Mouse (Mus musculus) neural tube, embryonic 12.5 days (tissue): ENCODE results near the gene Mex3a. TPM values are rescaled to one million over a fixed set of nuclear protein-coding genes. Genes with fewer than 3 reads are reported as not detected.

Source experiments
- ATAC-seq: fragments of 200-750 bp; cut with Nextera tagmentation; 2 replicates; pipeline ENCODE4 v1.8.0; 2017; ENCODE audit warnings: low read depth, mild to moderate bottlenecking, moderate TSS enrichment, moderate library complexity; ENCODE audit not compliant: low FRiP score
- H3K27ac ChIP-seq: fragments of 300-500 bp; sonication (generic); 2 replicates; pipeline ENCODE4 v1.5.1; 2016
- H3K27me3 ChIP-seq: fragments of 300-500 bp; sonication (generic); replicated peaks from 2 replicates; pipeline ENCODE4 v1.6.1; 2016; ENCODE audit warnings: mild to moderate bottlenecking
- H3K36me3 ChIP-seq: fragments of 300-500 bp; sonication (generic); 2 replicates; pipeline ENCODE4 v1.6.1; 2016; ENCODE audit warnings: mild to moderate bottlenecking
- H3K4me1 ChIP-seq: fragments of 300-500 bp; sonication (generic); 2 replicates; pipeline ENCODE4 v1.6.1; 2016
- H3K4me2 ChIP-seq: fragments of 300-500 bp; sonication (generic); replicated peaks from 2 replicates; pipeline ENCODE4 v1.6.1; 2016; ENCODE audit warnings: mild to moderate bottlenecking
- H3K4me3 ChIP-seq: fragments of 300-500 bp; sonication (generic); 2 replicates; pipeline ENCODE4 v1.5.1; 2016
- H3K9ac ChIP-seq: fragments of 300-500 bp; sonication (generic); 2 replicates; pipeline ENCODE4 v1.6.1; 2016; ENCODE audit warnings: mild to moderate bottlenecking
- H3K9me3 ChIP-seq: fragments of 300-500 bp; sonication (generic); 2 replicates; pipeline ENCODE4 v1.6.1; 2016; ENCODE audit warnings: mild to moderate bottlenecking
- WGBS: fragments of 180-500 bp; shearing (Covaris S2); methylation state at CpG from one replicate; pipeline ENCODE4 v1.1.7; 2016; 5-methylcytosine and 5-hydroxymethylcytosine counted together
- polyA plus RNA-seq: library from polyadenylated mRNA; unstranded; fragments of >200 nt; fragmentation: Nextera tagmentation; extraction: Ambion mirVana; gene quantifications from 2 replicates; pipeline ENCODE4 v1.2.1, GENCODE M21; 2016

Gene Mex3a
- 41.9 and 43.3 TPM in 2 replicates for polyA plus RNA-seq

GRCm38 (mm10) chr3:88532299-88532674 is at the start of gene Mex3a:
Mex3a (plus strand) TSS chr3:88532395.
- Histone ChIP-seq H3K9ac (peak within 1 kb of the TSS; percentile 98), H3K4me3 (peak within 1 kb of the TSS; percentile 73), H3K27ac (peak within 1 kb of the TSS; percentile 94), H3K4me2 (peak within 1 kb of the TSS; percentile 94), H3K4me1 (peaks cover 67% of the 10 kb centered on the region), H3K9me3 (no peaks in the 10 kb centered on the region), H3K27me3 (no peaks in the 10 kb centered on the region), H3K36me3 (peaks cover 20% of the 10 kb centered on the region)
- 0% methylated on average over 11 of the region's 31 CpGs for WGBS
- no peak for ATAC-seq

DNA sequence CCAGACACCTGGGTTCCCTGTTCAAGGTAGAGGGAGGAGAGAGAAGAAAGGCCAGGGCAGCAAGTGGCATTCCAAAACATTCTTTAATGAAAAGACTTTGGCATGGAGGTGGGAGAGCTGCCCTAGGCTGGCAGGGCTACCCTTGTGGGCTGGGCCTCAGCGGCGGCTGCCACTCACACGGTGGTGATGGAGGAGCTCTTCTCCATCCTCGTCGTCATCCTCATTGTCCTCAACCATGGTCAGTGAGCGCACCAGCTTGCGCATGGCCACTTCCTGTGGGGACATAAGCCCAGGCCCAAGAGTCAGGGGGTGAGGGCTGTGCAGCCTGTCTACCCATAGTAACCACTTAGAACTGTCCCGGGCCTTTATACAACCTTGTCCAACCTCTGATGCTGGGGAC is 49.1 kb upstream of the Mex3a start:
- Histone ChIP-seq H3K9me3 (no peaks in the 10 kb centered on the region), H3K4me2 (no peak overlapping the region), H3K36me3 (peaks cover 6% of the 10 kb centered on the region; the same call in 1 of the 2 replicates), H3K27me3 (peaks cover 58% of the 10 kb centered on the region), H3K4me3 (no peak overlapping the region), H3K4me1 (peaks cover 6% of the 10 kb centered on the region), H3K27ac (no peak overlapping the region), H3K9ac (no peak overlapping the region)
- 74% methylated on average over 8 of the region's 8 CpGs for WGBS
- ATAC-seq: no peak; the same call in 1 of the 2 replicates

- Histone ChIP-seq H3K27me3 (peaks cover 58% of the 10 kb centered on the region), H3K36me3 (peaks cover 6% of the 10 kb centered on the region; the same call in 1 of the 2 replicates), H3K9me3 (no peaks in the 10 kb centered on the region), H3K27ac (no peak overlapping the region), H3K4me3 (no peak overlapping the region), H3K4me2 (no peak overlapping the region), H3K9ac (no peak overlapping the region), H3K4me1 (peaks cover 6% of the 10 kb centered on the region)
- 2% methylated on average over 5 of the region's 5 CpGs for WGBS
- ATAC-seq: peak; percentile 34; the same call in 1 of the 2 replicates
Measured at GRCm38 (mm10) chr3:88483621-88484020, 48.6 kb upstream of the Mex3a start.

DNA sequence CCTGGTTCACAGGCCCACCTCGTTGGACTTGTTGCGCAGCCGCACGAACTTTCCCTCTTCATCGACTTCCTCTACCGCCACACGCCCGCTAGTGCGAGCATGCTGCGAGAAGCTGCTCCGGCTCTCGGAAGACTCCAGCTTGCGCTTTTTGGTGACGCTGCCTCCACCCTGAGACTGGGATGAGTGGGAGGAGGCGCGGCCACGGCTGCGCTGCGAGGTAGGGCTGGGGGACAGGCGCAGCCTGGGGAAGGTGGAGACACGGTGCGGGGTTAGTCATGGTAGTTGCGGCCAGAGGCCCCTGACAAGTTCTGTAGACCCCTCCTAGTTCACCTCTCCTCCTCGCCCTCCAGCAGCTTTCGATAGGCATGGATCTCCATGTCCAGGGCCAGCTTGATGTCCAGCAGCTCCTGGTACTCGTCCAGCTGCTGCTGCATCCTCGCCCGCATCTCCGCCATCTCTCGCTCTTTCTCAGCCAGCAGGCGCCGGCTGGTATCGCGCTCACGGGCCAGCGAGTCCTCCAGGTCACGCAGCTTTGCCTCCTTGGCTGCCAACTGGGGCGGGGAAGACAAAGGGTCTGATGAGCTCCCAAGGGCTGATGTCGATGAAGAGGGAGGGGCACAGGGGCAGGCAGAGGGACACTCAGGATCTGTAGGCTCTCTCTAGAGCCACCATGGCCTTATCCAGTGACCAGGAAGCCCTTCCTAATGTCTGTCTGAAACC is 47.4 kb upstream of the Mex3a start:
- no peak for ATAC-seq
- Histone ChIP-seq H3K4me3 (peak overlapping the region; percentile 17; the same call in 1 of the 2 replicates), H3K27me3 (peaks cover 58% of the 10 kb centered on the region)

DNA sequence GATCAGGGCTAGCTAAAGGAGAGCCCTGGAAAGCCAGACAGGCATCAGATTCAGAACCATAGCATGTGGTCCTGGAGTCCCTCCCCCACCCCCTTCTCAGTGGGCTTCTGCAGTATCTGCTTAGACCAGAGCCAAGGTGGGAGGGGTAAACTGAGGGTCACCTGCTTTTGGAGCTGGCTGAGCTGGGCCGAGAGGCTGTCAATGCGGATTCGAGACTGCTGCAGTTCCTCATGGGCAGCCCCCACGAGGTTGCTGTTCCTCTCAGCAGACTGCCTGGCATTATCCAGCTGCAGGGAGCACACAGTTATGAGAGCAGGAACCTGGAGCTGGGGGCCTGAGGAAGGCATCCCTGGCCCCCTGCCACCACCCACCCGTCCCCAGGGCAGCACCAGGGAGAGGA is 46.2 kb upstream of the Mex3a start:
- Histone ChIP-seq H3K4me1 (peaks cover 6% of the 10 kb centered on the region), H3K27ac (no peak overlapping the region), H3K4me3 (no peak overlapping the region), H3K4me2 (no peak overlapping the region), H3K27me3 (peaks cover 58% of the 10 kb centered on the region), H3K9me3 (no peaks in the 10 kb centered on the region), H3K36me3 (peaks cover 6% of the 10 kb centered on the region; the same call in 1 of the 2 replicates), H3K9ac (no peak overlapping the region)
- no peak for ATAC-seq
- 67% methylated on average over 5 of the region's 5 CpGs for WGBS

More for the DNA sequence above, 47.4 kb upstream of the Mex3a start:
- Histone ChIP-seq H3K9ac (peak overlapping the region; percentile 35; the same call in 1 of the 2 replicates), H3K4me2 (peak overlapping the region; percentile 56), H3K36me3 (peaks cover 6% of the 10 kb centered on the region; the same call in 1 of the 2 replicates), H3K4me1 (peaks cover 6% of the 10 kb centered on the region), H3K9me3 (no peaks in the 10 kb centered on the region), H3K27ac (no peak overlapping the region)
- WGBS: 10% methylated on average over 39 of the region's 39 CpGs

DNA sequence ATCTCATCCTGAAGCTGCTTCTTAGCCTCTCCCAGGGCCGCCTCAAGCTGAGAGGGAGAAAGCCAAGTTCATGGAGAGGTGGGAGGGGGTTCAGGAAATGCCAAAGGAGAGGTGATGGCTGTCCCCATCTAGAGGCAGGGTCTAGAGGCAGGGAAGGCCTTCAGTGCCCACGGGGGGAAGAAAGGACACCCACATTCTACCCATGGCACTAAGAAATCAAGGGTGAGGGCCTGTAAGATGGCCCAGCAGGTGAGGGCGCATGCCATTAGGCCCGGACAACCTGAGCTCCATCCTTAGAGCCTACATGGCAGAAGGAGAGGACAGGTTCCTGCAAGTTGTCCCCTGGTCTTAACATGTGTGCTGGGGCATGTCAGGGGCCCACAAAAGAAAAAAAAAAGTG is 45.3 kb upstream of the Mex3a start:
- no peak overlapping the region for H3K9ac ChIP-seq

DNA sequence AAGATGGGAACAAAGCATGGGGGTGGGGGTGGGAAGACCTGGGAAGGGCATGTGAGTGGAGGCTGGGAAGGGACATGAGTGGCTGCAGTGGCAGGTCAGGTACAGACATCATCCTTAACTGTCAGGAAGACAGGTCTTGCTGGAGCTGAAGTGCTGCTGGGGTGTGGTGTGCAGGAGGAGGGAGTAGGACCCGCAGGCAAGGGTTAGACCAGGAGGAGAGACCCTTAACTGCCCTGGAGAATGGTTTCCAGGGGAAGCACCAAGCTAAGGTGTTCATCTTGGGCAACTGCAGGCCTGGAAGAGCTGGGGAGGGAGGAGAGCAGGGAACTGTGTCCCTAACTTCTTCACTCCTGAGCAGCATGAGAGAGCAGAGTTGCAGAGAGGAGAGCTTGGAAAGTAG is 44.8 kb upstream of the Mex3a start:
- H3K9ac ChIP-seq: no peak overlapping the region
- no peak overlapping the region for H3K4me3 ChIP-seq
- H3K4me2 ChIP-seq: no peak overlapping the region
- H3K36me3 ChIP-seq: peaks cover 6% of the 10 kb centered on the region; the same call in 1 of the 2 replicates
- no peak for ATAC-seq
- 77% methylated on average over 1 of the region's 1 CpGs for whole genome bisulfite sequencing
- H3K4me1 ChIP-seq: peaks cover 8% of the 10 kb centered on the region
- H3K9me3 ChIP-seq: no peaks in the 10 kb centered on the region
- peaks cover 52% of the 10 kb centered on the region for H3K27me3 ChIP-seq
- H3K27ac ChIP-seq: no peak overlapping the region

More for the DNA sequence above, 45.3 kb upstream of the Mex3a start:
- H3K27me3 ChIP-seq: peaks cover 57% of the 10 kb centered on the region
- no peak overlapping the region for H3K4me3 ChIP-seq
- ATAC-seq: no peak
- WGBS: 69% methylated on average over 4 of the region's 4 CpGs
- H3K36me3 ChIP-seq: peaks cover 6% of the 10 kb centered on the region; the same call in 1 of the 2 replicates
- no peak overlapping the region for H3K27ac ChIP-seq
- no peak overlapping the region for H3K4me2 ChIP-seq
- no peaks in the 10 kb centered on the region for H3K9me3 ChIP-seq
- H3K4me1 ChIP-seq: peaks cover 6% of the 10 kb centered on the region

GRCm38 (mm10) chr3:88493706-88494582 is 38.3 kb upstream of the Mex3a start:
- H3K9me3 ChIP-seq: no peaks in the 10 kb centered on the region
- peak overlapping the region; percentile 74; the same call in 1 of the 2 replicates for H3K4me2 ChIP-seq
- H3K4me3 ChIP-seq: no peak overlapping the region
- no peak overlapping the region for H3K9ac ChIP-seq
- H3K27ac ChIP-seq: no peak overlapping the region
- no peaks in the 10 kb centered on the region for H3K36me3 ChIP-seq
- H3K4me1 ChIP-seq: peaks cover 11% of the 10 kb centered on the region
- no peak for ATAC-seq
- no peaks in the 10 kb centered on the region for H3K27me3 ChIP-seq
- WGBS: 80% methylated on average over 11 of the region's 11 CpGs

DNA sequence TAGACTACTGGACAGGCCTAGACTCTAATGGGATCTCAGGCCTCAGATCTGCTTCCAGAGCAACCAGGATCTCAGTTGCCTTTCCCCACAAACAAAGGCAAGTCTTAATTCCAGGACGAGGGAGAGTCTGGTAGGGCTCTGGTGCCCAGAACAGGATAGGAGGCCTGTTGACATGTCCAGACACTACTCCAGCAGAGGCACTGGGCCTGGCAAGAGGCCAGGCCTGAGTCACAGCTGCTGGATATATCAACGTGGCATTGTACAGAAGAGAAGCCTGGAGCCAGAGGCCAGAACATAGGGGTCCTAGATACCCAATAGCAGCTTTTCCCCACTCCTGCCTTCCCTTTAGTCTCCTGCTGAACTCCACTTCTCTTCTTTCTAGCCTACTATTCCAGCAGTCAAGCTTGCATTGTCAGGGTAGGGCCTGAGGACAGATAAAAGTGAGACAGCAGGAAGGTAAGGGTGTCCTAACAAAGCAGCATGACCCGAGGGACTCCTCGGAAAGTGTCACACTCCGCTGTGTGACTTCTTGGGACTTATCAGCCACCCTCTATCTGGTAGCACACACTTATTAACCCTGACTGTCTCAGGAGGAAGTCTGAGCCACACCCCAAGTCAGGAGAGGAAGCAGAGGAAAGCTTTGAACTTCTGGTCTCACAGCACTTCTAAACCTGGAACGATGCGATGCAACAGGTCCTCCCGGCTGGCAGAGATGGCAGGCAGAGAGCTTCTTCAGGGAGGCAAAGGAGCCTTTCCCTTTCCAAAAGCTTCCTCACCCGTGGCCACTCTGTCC is 37.2 kb upstream of the Mex3a start:
- Histone ChIP-seq H3K4me3 (no peak overlapping the region), H3K27me3 (no peaks in the 10 kb centered on the region), H3K9me3 (no peaks in the 10 kb centered on the region), H3K36me3 (no peaks in the 10 kb centered on the region), H3K9ac (no peak overlapping the region), H3K4me2 (no peak overlapping the region), H3K27ac (no peak overlapping the region), H3K4me1 (peaks cover 11% of the 10 kb centered on the region)
- no peak for ATAC-seq
- 73% methylated on average over 9 of the region's 9 CpGs for WGBS

GRCm38 (mm10) chr3:88495741-88496415 is 36.3 kb upstream of the Mex3a start:
- no peak for ATAC-seq
- Histone ChIP-seq H3K4me2 (no peak overlapping the region), H3K27me3 (peaks cover 4% of the 10 kb centered on the region), H3K27ac (no peak overlapping the region), H3K4me3 (no peak overlapping the region), H3K36me3 (no peaks in the 10 kb centered on the region), H3K9ac (no peak overlapping the region), H3K9me3 (no peaks in the 10 kb centered on the region), H3K4me1 (peaks cover 11% of the 10 kb centered on the region)
- WGBS: 85% methylated on average over 10 of the region's 10 CpGs

DNA sequence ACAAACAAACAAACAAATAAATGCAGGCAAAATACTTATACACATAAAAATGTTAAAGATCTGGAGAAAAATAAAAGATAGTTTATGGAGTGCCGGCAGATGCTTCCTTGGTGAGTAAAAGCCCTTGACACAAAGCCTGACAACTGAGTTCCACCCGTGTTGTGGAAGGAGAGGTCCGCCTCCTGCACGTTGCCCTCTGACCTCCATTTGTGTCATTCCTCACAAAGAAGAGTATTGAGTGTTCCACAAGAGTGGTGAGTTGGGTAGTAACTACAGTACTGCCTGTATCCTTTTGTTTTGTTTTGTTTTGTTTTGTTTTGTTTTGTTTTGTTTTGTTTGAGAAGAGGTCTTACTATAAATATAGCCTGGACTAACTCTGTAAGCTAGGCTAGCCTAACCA is 32.6 kb upstream of the Mex3a start:
- Histone ChIP-seq H3K27me3 (peaks cover 28% of the 10 kb centered on the region), H3K27ac (no peak overlapping the region), H3K9ac (no peak overlapping the region), H3K4me2 (no peak overlapping the region), H3K4me3 (no peak overlapping the region), H3K9me3 (no peaks in the 10 kb centered on the region), H3K36me3 (no peaks in the 10 kb centered on the region), H3K4me1 (peaks cover 14% of the 10 kb centered on the region)
- whole genome bisulfite sequencing: 69% methylated on average over 4 of the region's 4 CpGs
- no peak for ATAC-seq
